Mouse (Mus musculus) lung, postnatal 14 days (tissue): Measurements from ENCODE around the gene Bcl11b.

ENCODE experiments used
- DNase-seq: peaks from one replicate; pipeline ENCODE4 v3.0.0; 2021

Gene Bcl11b

DNA sequence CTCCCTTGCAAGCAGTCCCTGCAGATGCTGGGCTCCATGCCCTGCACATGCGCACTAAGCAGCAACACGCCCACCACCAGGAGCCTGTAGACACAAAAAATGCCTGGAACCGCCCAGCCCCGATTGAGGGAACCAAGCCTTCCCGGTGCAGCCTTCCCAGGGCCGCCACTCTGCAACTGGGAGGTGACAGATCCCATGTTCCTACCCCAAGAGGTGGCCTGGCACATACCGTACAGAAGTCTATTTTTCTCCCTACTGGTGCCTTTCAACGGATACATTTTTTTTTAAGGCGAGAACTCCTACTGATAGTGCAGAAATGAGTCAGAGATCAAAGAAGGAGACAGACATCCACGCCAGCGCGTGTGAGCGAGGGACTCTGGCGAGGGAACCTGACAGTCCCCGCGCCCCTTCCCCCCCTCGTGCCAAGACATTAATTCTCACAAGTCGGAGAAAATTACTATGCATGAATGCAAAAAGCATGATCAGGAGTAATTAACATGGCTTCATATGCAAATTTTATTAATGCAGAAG, 33.5 kb downstream of the Bcl11b start:
- no peak for DNase-seq

DNA sequence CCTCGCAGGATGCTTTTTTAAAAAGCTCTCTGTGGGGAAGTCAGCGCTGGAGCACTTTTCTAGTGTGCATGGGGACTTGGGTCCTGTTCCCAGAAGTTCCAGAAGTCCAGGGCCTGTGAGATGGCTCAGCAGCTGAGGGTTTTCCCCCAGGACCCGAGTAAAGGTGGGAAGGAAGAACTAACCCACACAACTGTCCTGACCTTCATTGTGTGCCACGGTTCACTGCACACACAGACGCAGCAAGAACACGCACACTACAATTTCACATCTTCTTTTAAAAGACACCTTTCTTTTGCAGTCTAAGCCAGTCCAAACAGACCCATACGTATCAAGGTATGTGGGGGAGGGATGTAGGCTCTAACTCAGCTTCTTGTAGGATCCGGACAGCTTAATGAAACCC, 34.3 kb downstream of the Bcl11b start:
- DNase-seq: no peak

DNA sequence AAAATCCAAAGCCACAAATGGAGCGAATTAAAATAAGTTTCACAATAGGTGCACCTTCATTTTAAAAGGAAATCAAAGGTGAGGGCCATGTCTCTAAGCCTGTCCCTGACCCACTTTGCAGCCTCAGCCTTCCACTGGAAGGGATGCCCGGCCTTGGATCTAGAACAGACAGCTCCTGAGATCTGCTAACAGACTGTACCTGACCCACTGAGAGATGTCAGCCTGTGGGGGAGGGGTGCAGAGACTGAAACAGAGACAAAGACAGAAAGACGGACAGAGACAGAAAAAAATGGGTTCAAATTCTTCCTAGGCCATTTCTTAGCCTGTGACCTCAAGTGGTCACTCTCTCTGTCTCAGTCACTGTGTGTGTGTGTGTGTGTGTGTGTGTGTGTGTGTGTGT, 35.1 kb downstream of the Bcl11b start:
- DNase-seq: no peak

DNA sequence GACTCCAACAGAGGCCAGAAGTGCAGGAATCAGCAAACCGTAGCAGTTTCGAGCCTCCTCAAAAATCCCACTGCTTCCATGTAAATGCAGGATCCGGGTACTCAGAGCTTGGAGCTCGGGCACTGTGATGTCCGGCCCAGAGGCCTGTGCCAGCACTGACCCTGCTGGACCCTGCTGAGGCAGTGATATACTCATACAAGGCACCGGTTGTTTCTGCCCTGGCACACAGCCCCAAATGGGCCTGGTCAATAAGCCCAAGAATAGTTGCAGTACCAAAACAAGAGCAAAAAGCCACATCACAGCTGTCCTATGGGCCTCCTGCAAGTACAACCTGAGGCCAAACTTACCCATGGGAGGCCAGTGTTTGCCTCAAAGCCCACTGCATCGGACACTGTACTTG, 36.4 kb downstream of the Bcl11b start:
- DNase-seq: no peak

DNA sequence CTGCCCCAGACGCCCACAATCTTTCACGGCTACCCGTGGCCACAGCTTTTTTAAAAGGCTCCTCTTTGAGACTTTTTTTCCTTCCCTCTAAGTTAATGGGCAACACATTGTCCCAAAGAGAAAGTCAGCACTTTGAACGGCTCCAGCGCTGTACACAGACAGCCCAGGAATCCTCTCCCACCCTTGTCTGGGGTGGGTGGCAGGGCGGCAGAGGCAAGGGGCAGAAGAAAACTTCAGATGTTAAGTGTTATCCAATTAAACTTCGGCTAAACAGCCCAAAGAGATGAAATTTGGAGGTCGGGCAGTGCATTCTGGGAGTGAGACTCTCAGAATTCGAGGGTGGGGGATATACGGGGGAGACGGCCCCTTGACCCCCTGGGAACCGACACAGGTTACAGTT, 38.3 kb downstream of the Bcl11b start:
- no peak for DNase-seq

DNA sequence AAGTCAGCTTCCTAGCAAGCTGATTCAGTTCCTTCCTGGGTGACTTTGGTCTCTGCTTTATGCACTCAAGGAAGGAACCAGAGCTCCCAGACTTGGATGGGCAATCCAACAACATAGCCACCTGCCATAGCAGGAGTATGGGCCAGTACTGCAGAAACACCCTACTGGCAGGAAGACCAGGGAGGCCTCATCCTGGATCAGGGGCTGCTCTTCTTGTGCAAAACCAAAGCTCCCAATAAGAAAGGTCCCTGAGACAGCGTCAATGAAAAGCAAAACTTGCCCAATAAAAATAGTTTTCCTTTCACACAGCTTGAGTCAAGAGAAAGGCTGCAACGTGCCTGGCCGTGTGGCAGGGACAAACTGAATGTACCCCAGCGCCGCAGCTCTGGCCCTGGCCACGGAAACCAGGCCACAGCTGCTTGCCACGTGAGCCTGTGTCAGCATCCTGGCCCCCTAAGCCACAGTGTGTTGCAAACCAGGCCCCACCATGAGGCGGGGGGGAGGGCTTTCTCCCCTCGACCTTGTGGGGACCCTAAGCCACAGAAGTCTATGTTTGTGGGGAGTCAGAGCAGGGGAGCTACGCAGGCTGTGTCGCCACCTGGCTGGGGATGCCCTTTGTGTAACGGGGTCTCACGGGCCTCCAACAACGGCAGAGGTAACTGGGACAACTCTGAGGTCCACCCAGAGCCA, 38.9 kb downstream of the Bcl11b start:
- DNase-seq: no peak

DNA sequence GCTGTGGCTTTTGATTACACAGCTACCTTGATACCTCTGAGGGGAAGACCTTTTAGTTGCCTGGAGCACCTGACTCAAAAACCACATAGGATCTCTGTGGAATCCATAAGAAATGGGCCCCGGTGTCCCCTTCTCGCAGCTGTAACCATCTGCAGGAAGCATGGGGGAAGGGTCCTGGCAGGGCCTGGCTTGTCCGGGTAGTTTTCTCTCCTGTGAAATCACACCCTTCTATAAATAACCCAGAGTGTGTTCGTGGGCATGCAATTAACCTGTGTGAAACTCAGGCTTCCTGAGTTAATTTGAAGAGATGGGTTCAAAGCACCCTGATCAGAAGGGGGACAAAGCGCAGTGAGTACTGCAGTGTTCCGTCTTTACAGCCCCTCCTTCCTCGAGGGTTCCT, 40.5 kb downstream of the Bcl11b start:
- no peak for DNase-seq

DNA sequence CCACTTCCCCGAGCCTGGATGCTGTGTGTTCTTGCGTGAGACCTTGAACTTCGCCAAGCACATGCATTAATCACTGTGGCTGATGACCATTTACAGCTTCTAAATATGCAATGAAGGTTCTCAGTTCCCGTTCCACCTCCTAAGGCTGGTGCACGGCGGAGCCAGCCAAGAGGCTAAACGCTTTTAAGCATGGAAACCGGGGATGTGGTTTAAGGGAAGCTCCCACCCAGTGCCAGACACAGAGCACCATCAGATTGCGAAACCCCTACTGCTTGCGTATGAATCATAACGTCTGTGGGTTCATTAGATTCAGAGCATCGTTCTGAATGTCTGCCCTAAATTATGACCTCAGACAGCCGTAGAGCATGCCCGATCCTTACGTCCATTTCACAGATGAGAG, 41.6 kb downstream of the Bcl11b start:
- no peak for DNase-seq

DNA sequence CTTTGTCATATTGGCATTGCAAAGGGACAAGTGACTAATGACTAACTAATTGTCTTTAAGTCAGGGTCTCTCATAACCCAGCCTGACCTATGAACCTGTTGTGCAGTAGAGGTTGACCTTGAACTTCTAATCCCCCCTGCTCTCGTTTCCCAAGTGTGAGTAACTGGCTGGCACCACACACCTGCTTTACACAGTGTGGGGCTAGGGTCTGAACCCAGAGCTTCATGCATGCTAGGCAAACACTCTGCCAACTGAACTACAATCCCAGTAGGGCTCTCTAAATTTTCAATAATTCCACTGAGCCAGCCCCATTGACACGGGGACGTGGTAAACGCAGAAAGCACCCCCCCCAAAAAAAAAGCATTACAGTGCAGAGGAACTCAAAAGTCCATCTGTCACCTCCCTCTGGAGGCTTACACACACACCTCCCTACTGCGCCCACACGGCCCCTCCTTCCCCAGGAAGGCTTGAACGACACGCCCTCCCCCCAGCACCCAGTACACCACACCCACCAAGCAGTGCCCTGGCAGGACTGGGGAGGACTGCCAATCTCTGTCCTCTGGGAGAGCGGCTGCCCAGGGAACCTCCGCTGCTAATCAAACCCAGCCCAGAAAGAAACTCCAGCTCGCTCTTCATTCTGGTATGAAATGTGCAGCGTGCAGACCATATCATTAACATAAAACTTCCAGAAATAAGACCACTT, 42.5 kb downstream of the Bcl11b start:
- peak; percentile 48 for DNase-seq

DNA sequence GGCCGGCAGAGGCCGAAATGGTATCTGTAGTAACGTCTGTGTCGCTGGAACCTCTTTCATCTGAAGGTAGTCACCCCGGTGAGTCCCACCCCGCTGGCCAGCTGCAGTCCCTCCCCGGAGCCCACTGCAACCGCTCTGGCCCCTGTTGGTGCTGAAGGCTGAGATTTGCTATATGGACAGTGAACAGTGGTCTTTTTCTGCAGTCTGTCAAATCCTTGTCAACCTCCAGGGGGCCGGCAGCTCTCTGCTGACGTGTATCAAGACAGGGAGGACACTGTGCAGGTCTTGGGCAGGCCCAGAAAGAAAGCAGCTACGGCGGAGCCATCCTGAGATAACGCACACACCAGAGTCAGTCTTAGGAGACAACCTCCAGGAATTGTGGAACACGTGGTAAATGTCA, 43.0 kb downstream of the Bcl11b start:
- no peak for DNase-seq

DNA sequence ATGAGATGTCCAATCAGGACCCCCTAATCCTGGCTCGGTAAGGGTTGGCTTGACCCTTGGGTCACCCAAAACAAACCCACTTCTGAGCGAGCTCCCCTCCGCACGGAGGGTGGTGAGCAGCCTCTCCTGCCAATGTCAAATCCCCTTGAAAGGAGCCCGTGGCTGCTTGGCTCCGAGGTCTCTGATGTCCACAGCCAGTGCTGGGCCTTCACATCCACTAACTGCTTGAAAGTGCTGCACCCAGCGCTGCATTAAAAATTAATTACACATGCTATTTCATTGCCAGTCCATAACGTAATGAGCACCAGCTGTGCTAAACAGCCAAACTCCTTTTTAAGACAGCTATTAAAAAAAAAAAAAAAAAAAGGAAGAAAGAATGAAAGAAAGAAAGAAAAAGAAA, 43.5 kb downstream of the Bcl11b start:
- no peak for DNase-seq

DNA sequence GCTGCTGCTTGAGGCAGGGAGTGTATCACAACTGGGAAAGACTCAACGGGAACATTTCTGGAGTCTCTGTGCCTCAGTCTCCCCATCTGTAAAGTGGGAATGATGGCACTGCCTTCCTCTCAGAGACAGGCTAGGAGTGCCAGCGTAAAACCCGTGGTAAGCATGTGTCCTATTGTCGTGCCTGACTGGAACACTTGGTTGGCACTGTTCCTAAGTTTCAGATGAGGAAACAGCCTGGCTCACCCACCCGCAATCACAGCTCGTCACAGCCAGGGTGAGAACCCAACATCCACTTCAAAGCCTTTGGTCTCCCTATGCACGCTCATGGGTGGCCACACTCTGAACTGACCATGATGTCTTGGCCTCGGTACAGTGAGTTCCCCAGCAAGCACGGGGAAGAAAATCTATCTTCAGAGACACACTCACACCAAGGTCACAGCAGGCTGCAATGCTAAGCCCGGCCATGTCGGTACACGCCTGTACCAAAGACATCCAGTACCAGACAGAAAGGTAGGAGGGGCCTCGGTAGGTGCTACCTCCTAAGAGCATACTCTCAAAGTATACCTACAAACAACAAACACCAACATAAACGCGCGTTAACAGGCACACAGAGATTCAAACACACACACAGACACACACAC, 50.2 kb downstream of the Bcl11b start:
- DNase-seq: no peak

DNA sequence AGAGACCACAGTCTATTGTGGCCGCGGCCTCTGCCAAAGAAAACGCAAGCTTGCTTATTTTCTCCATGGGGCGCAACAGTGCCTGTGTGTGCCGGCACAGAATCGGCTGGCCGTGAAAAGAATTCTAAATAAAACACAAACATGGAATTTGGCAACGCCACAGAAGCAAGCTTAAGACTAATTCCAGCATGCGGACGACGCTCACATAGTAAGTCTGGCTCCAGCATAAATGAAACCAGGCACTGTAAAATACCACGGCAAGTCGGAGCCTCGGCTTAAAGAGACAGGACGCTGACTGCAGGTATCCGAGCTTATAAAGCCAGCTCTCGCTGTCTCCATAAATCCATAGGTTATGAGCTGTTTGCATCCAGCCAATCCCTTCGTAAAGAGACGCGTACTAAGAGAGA, 51.1 kb downstream of the Bcl11b start:
- no peak for DNase-seq

DNA sequence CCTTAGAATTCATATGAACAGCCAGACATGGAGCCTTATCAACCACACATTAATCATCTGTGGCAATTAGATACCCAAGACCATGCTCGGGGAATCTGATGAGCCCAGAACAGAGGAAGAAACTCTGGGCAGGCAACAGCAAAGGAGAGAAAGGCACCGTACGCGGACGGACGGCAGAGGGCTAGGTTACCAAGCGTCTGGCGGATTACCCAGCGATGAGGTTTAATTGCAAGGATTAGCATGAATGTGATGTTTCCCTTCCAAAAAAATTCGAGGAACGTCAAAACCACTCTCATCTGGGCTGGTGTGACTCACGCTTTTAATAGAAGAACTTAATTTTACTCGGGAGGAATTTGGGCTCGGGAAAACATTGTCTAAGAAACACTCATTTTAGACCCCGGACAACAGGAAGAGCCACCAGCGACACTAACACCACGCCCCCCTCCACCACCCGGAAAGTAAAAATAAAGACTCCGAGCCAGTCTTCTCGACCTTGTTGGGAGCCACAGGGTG, 52.7 kb downstream of the Bcl11b start:
- DNase-seq: no peak

DNA sequence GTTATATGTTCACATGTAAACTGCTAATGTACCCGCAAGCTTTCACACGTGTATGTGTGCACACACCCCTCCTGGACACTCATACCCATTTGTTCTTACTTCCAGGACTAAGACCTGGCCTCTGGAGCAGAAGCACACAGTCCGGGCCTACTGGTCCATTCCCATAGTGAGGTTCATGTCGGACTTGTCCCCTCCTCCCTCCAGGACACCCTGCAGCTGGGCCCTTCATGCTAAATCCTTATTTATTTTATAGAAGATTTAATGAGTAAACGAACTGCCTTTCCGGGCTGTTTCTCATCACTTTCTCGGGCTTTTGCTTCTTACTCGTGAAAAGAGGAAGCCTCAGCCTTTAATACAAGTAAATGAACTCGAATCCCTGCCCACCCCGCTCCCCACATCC, 54.0 kb downstream of the Bcl11b start:
- no peak for DNase-seq

DNA sequence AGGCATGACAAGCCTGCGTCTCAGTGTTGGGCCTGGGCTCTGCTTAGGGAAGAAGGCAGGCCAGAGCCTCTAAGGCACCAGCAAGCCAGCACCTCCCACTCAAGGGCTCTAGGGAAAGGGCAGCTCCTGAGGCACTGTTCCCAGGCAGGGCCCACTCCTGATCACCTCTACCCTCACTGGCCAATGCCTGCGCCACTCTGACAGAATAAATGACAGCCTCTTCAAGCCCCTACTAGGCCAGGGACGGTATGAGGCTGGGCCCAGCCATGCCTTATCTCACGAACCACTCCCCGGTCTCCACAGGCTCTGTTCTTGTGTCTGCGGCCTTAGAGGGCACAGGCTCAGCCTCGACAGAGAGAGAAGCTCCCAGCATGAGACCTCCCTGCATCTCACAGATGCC, 61.3 kb downstream of the Bcl11b start:
- no peak for DNase-seq

DNA sequence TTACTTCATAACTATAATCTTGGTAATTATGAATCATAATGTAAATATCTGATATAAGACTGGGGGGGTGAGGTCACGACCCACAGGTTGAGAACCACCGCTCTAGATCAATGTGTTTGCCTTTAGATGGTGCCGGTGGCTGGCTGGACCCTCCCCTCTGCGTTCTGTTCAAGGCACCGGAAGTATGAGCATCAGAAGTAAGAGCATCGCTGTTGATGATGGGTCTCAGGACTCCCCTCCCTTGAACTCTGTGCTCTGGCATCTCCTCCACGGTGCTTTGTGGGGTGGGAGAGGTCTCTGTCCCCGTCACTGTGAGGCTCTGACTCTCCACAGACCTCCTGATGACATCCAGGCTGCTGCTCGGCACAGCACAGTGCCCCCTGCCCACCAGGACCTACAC, 62.6 kb downstream of the Bcl11b start:
- no peak for DNase-seq

DNA sequence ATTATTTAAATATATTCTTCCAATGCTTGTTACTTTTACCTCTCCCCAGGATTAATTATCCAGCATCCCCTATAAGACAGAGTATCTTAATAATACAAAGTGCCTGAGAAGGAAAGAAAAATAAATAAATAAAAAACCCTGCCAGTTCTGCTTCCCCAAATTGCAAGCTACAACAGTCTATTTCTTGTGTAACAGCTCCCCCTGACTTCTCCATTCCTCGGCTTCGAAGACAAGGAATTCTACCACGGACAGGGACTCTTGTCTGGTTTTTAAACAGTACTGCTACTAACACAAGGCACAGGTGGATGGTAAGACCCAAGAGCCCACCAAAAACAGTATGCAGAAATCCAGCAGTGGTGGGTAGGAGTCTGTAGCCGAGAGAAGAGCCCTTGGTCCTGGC, 64.2 kb downstream of the Bcl11b start:
- DNase-seq: no peak

DNA sequence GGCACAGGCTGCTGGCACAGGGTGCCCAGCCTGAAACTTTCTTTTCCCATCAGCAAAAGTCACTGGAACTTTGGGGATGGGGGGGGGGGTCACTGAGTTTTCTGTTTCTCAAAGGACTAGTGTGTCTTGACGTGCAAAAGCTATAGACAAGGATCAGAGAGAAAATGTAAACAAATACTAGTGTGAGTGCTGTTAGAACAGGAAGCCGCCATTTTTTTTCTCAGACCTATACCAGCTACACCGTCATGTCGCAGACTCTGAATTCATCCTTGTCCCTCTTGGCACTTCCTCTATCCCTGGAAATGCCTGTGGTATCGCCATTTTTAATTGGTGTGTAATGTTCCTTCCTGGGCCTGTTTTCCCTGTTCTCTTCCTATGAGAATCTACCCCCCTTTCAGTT, 66.4 kb downstream of the Bcl11b start:
- DNase-seq: no peak

DNA sequence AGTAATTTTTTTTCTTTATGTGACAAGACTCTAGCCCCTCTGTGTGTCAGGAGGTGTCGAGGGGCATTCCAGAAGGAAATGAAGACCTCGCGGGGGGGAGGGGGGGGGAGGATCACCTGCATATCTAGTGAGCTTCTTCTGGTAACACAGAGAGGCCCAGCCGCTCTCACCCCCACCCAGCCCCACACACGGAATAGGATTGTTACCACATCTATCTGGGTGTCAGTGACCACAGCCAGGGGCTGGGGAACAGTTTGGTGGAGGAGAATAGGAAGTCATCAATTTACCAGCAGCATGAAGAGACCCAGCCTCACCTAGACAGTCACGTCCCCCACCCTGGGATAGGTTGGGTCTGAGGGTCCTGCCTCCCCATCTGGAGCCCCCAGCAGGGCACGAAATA, 67.0 kb downstream of the Bcl11b start:
- DNase-seq: no peak

DNA sequence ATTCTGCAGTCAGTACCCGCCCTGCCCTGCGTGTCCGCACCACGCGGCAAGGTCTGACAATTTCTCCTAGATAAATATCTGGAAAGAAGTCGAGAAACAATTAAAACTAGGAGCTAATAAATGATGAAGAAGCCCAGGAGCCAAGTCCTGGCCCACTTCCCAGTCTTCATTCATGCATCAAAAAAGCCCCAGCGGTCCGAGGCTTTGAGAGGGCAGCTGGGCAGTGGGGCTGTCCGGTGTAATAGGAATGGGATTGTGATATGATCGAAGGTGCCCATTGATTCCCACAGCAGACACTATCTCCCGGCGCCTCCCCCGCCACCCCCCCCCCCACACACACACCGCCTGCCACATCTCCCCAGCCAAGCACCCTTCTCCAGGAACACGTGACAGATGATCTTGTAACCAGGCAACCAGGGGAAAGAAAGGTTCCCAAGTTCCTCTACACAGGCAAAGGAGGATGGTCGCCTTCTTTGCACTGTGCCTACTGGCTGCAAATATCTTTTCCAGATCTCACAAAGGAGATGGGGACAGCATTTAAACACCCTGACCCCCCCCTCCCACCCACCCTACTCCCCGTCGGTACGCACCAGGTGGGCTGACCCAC, 68.5 kb downstream of the Bcl11b start:
- no peak for DNase-seq

DNA sequence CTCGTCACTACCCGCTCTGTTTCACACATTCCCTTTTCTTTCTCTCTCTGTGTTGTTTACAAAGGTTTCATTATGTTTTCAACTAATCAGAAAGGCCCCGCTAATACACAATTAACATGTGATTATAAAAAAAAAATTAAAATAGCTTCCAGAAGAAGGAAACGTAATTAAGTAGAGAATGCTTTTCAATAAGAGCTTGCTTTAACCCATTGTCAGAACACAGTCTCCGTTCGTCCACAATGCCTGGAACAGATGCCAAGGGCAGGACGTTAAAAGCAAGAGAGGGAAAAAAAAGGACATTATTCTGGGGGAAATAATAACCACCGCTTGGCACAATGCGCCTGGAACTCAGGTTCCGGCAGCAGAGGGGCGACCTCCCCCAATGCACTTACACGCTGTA, 71.3 kb downstream of the Bcl11b start:
- DNase-seq: no peak

DNA sequence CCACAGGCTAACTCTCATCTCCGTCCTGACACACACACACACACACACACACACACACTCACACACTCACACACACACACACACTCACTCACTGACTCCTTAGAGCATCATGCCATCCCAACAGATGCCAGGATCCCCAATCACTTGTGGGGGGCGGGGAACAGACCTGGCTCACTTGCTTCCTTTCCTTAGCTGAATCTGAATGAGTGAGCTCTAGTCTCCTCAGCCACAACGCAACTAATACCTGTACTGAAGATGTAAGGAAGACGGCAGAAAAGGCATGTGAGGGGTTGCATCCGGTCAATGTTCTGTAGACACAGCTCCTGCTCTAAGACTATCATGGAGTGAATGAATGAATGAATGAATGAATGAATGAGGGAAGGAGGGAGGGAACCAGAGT, 71.9 kb downstream of the Bcl11b start:
- DNase-seq: no peak
